Mouse (Mus musculus): ENCODE measurements around the gene Gm47996. TPM values are rescaled to one million over a fixed set of nuclear protein-coding genes. Genes with fewer than 3 reads are reported as not detected.
"Not testable (repeated sequence)": the region's sequence is repeated elsewhere in the genome, so short reads cannot be mapped to it uniquely, and the experiment has no call there.

Gene Gm47996
- 0.30 TPM in 1 of 2 replicates, not detected in the other for polyA plus RNA-seq (2015; fragmentation: Nextera tagmentation; extraction: Ambion mirVana)

DNA sequence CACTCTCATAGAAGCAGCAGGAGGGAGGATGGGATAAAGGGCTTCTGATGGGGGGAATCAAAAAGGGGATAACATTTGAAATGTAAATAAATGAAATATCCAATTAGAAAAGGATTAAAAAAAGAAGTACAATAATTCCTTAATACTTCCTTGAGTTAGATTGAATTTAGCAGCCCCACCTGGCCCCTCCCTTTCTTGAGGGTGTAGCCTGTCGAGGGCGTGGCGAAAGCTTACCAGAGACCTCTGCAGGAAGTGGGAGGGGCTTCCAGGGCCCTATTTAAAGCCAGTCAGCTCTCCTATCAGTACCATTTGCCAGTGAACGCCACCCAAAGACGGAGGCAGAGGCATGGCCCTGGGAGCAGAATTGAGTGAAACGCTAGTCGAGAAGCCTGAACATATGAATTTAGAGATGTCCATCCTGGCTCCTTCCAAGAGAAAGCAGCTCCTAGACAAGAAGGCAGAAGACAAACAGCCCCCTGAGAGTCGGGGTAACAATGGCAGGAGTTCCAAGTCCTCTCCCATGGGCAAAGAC, at the start of gene Gm47996:
Gene Gm47996 (plus strand): TSS at position 308 of the 532 bp plus-strand sequence.
- H3K4me1 ChIP-seq; H3K4me3 ChIP-seq; H3K9ac ChIP-seq; H3K36me3 ChIP-seq; ATAC-seq (ENCODE audit: insufficient number of reproducible peaks, insufficient read depth, low FRiP score, low TSS enrichment, low read depth); H3K9me3 ChIP-seq; H3K27ac ChIP-seq; H3K4me2 ChIP-seq; H3K27me3 ChIP-seq: not testable (repeated sequence)
- WGBS: 84% methylated on average over 5 of the region's 8 CpGs

DNA sequence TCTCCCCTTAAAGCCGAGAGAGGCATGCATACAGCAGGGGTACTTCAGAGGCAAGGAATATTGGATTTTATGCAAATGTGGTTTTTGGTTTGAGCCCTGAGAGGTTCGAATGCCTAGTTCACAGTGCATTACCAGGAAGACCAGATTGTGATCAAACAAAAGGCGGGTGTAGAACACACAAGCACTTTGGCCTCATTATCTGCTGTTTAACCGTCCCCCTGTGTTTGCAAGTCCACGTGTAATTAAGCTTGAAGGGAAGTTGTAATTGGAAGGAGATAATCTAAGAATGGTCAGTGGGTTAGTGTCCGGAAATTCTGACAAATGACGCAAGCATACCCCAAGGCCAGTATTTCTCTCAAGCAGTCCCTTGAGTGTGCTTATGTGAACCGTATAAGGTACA, 43.9 kb upstream of the Gm47996 start:
- no peaks in the 10 kb centered on the region for H3K27me3 ChIP-seq
- ATAC-seq (ENCODE audit: insufficient number of reproducible peaks, insufficient read depth, low FRiP score, low TSS enrichment, low read depth): no peak
- H3K9me3 ChIP-seq: no peaks in the 10 kb centered on the region
- H3K36me3 ChIP-seq: no peaks in the 10 kb centered on the region
- H3K4me3 ChIP-seq: no peak overlapping the region
- 31% methylated on average over 8 of the region's 8 CpGs for WGBS
- no peak overlapping the region for H3K27ac ChIP-seq
- no peak overlapping the region for H3K4me2 ChIP-seq
- no peak overlapping the region for H3K9ac ChIP-seq
- peaks cover 6% of the 10 kb centered on the region; the same call in 1 of the 2 replicates for H3K4me1 ChIP-seq

GRCm38 (mm10) chr1:151167297-151168047, 42.5 kb upstream of the Gm47996 start:
- ATAC-seq (ENCODE audit: insufficient number of reproducible peaks, insufficient read depth, low FRiP score, low TSS enrichment, low read depth): no peak
- Histone ChIP-seq H3K4me1 (peaks cover 6% of the 10 kb centered on the region; the same call in 1 of the 2 replicates), H3K9ac (no peak overlapping the region), H3K4me3 (no peak overlapping the region), H3K4me2 (no peak overlapping the region), H3K9me3 (no peaks in the 10 kb centered on the region), H3K27me3 (no peaks in the 10 kb centered on the region), H3K27ac (no peak overlapping the region), H3K36me3 (no peaks in the 10 kb centered on the region)
- WGBS: 38% methylated on average over 12 of the region's 12 CpGs

- Histone ChIP-seq H3K4me2 (no peak overlapping the region), H3K27ac (no peak overlapping the region), H3K9me3 (no peaks in the 10 kb centered on the region), H3K36me3 (no peaks in the 10 kb centered on the region), H3K27me3 (no peaks in the 10 kb centered on the region), H3K4me1 (peaks cover 6% of the 10 kb centered on the region; the same call in 1 of the 2 replicates), H3K9ac (no peak overlapping the region), H3K4me3 (no peak overlapping the region)
- no peak for ATAC-seq (ENCODE audit: insufficient number of reproducible peaks, insufficient read depth, low FRiP score, low TSS enrichment, low read depth)
- WGBS: 67% methylated on average over 3 of the region's 3 CpGs
Measured at GRCm38 (mm10) chr1:151168637-151169036, 41.3 kb upstream of the Gm47996 start.

- H3K9me3 ChIP-seq: no peaks in the 10 kb centered on the region
- no peak overlapping the region for H3K9ac ChIP-seq
- no peak overlapping the region for H3K4me2 ChIP-seq
- ATAC-seq (ENCODE audit: insufficient number of reproducible peaks, insufficient read depth, low FRiP score, low TSS enrichment, low read depth): no peak
- no peak overlapping the region for H3K27ac ChIP-seq
- no peaks in the 10 kb centered on the region for H3K36me3 ChIP-seq
- no peaks in the 10 kb centered on the region for H3K27me3 ChIP-seq
- H3K4me3 ChIP-seq: no peak overlapping the region
- WGBS: 79% methylated on average over 2 of the region's 2 CpGs
- 0 out of 2 replicates have a peak, but pooled peaks cover 10% of the 10 kb centered on the region for H3K4me1 ChIP-seq
Measured at GRCm38 (mm10) chr1:151171572-151172461, 38.1 kb upstream of the Gm47996 start.

DNA sequence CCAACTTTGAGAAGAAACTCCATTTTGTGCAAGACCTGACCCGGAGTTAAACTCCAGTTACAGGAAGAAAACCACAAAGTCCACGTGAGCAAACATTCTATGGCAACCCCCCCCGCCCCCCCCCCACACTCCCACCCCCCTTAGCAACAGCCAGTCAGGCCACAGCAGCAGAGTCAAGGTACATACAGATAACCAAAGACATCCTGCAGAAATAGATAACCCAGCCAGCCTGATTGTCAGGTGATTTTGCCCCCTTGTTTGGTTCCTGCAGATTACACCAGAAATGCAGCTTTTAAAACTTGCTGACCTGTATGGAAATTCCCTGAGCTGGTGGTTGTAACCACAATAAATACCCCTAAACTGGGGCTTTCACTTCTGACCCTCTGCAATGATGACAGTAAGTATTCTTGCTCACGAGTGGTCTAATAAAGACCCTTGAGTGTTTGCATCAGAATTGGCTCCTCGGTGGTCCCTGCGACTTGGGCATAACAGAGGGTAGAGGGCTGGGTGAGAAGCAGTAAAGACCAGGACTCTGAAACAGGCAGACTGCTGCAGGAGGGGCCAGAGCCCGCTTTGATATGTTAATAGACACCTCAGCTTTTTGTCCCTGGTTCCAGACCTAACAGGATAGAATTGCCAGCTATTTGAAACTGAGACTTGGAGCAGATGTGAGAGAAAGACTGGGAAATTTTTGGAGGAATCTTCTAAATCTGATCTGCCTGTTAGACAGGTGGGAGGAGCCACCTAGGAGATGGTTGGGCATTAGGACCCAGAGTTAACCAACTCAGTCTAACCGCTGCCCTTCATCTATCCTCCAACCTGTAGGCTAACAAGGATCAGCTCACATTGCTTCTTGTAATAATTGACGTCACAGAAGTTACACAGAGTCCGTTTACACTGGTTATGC, 32.6 kb upstream of the Gm47996 start:
- H3K9me3 ChIP-seq: no peaks in the 10 kb centered on the region
- whole genome bisulfite sequencing: 14% methylated on average over 10 of the region's 10 CpGs
- H3K27ac ChIP-seq: peak overlapping the region; percentile 5; the same call in 1 of the 2 replicates
- H3K9ac ChIP-seq: no peak overlapping the region
- ATAC-seq (ENCODE audit: insufficient number of reproducible peaks, insufficient read depth, low FRiP score, low TSS enrichment, low read depth): no peak
- peaks cover 15% of the 10 kb centered on the region; the same call in 1 of the 2 replicates for H3K4me1 ChIP-seq
- no peaks in the 10 kb centered on the region for H3K27me3 ChIP-seq
- no peaks in the 10 kb centered on the region for H3K36me3 ChIP-seq
- H3K4me3 ChIP-seq: peak overlapping the region; percentile 29
- H3K4me2 ChIP-seq: peak overlapping the region; percentile 54

DNA sequence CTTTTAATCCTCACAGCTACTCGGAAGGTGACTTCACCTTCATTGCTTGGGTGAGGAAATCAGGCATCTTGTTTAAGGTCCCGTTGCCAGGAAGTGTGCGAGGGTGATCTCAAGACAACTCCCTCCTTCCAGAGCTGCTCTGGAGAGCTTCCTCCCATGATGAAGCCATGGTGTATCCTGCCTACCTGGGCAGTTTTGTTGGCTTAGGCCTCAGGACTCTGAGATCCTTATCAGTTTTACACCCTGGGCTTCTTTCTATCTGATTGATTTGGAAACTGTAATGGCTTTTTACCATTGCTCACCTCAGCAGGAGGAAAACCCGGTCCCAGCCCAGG, 32.0 kb upstream of the Gm47996 start:
- Histone ChIP-seq H3K9ac (no peak overlapping the region), H3K27ac (no peak overlapping the region), H3K4me3 (peak overlapping the region; percentile 29), H3K36me3 (no peaks in the 10 kb centered on the region), H3K27me3 (no peaks in the 10 kb centered on the region), H3K9me3 (no peaks in the 10 kb centered on the region), H3K4me2 (peak overlapping the region; percentile 54), H3K4me1 (peaks cover 15% of the 10 kb centered on the region; the same call in 1 of the 2 replicates)
- no peak for ATAC-seq (ENCODE audit: insufficient number of reproducible peaks, insufficient read depth, low FRiP score, low TSS enrichment, low read depth)
- 21% methylated on average over 4 of the region's 4 CpGs for WGBS

- no peak overlapping the region for H3K4me2 ChIP-seq
- no peaks in the 10 kb centered on the region for H3K36me3 ChIP-seq
- ATAC-seq (ENCODE audit: insufficient number of reproducible peaks, insufficient read depth, low FRiP score, low TSS enrichment, low read depth): no peak
- H3K9me3 ChIP-seq: no peaks in the 10 kb centered on the region
- no peak overlapping the region for H3K9ac ChIP-seq
- WGBS: 62% methylated on average over 2 of the region's 2 CpGs
- H3K4me3 ChIP-seq: no peak overlapping the region
- H3K27me3 ChIP-seq: no peaks in the 10 kb centered on the region
- H3K27ac ChIP-seq: no peak overlapping the region
- H3K4me1 ChIP-seq: peaks cover 15% of the 10 kb centered on the region; the same call in 1 of the 2 replicates
Measured at GRCm38 (mm10) chr1:151178505-151179083, 31.3 kb upstream of the Gm47996 start.

DNA sequence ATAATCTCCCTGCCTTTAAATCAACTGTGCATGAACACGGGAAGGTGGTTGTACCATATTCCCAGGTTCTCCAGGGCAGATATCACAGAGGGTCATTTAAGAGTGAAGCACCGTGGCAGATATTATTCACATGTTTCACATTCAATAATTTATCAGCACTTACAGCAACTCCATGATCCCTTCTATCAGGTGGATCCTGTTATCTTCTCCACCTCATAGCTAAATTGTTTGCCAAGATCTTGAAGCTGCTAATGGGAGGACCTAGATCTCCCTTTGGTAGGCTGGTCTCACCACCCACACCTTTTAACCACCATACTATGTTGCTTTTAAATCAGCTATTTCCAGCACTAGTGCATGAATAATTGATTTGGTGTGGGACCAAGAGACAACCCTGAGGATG, 29.8 kb upstream of the Gm47996 start:
- Histone ChIP-seq H3K4me1 (peaks cover 15% of the 10 kb centered on the region; the same call in 1 of the 2 replicates), H3K27ac (no peak overlapping the region), H3K9me3 (no peaks in the 10 kb centered on the region), H3K4me3 (no peak overlapping the region), H3K4me2 (no peak overlapping the region), H3K36me3 (no peaks in the 10 kb centered on the region), H3K27me3 (no peaks in the 10 kb centered on the region), H3K9ac (no peak overlapping the region)
- ATAC-seq (ENCODE audit: insufficient number of reproducible peaks, insufficient read depth, low FRiP score, low TSS enrichment, low read depth): no peak
- WGBS: 90% methylated on average over 2 of the region's 2 CpGs

DNA sequence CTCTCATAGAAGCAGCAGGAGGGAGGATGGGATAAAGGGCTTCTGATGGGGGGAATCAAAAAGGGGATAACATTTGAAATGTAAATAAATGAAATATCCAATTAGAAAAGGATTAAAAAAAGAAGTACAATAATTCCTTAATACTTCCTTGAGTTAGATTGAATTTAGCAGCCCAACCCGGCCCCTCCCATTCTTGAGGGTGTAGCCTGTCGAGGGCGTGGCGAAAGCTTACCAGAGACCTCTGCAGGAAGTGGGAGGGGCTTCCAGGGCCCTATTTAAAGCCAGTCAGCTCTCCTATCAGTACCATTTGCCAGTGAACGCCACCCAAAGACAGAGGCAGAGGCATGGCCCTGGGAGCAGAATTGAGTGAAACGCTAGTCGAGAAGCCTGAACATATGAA, 27.7 kb upstream of the Gm47996 start, which contains the start of gene Gm47985:
Gene Gm47985 (plus strand): TSS at position 272 of the 400 bp plus-strand sequence.
- H3K4me3 ChIP-seq; H3K27ac ChIP-seq; H3K27me3 ChIP-seq; H3K4me2 ChIP-seq; H3K9ac ChIP-seq; H3K4me1 ChIP-seq; H3K36me3 ChIP-seq; ATAC-seq (ENCODE audit: insufficient number of reproducible peaks, insufficient read depth, low FRiP score, low TSS enrichment, low read depth); H3K9me3 ChIP-seq: not testable (repeated sequence)
- WGBS: 100% methylated on average over 1 of the region's 7 CpGs

All from embryonic facial prominence, embryonic 13.5 days (tissue).